Mouse (Mus musculus): Measurements from ENCODE around the gene Eef1akmt4. TPM values are rescaled to one million over a fixed set of nuclear protein-coding genes. Genes with fewer than 3 reads are reported as not detected.

Gene Eef1akmt4
- polyA plus RNA-seq, 1 experiment from 2014 or later = 48.1 TPM

DNA sequence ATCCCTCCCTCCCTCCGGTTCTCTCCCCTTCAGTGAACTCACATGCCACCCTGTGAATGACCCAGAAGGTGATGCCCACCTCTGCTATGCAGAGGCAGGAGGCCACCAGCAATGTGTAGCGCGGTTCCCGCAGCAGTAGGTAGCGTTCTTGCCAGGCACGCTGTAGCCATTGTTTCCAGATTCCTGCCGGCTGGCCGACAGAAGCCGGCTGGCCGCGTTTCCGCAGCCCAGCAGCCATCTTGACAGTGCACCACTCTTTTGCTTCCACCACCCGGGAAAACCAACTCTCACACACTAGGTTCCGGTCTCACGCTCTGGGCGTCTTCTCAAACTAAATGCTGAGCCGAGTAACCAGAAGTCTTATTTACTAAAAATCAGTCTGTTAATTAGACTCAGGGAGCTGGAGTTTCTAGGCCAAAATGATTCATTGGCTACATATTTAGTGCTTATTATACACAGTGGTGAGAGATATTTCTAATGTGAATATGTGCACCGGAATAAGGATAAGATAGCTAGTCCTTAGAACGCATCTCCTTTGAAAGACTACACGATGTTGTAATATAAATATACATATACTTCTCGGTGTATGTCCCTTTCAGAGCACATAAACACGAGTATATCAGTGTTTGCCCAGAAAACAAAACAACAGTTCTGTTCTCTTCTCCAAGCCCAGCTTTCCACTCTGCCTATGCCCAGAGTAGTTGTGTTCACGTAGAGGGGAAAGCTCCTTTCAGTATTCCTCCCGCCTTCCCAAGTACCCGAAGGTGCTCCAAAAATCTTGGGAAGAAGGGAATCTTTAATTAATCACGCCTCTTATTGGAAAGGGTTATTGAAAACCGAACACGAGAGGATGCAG lies 664 bp upstream of the Eef1akmt4 start:
- H3K36me3 ChIP-seq = peaks cover 49% of the 10 kb centered on the region
- WGBS = under 1% methylated on average over 28 of the region's 28 CpGs
- peak overlapping the region; percentile 92 for H3K27ac ChIP-seq

GRCm38 (mm10) chr16:20619541-20620398 lies 8.4 kb downstream of the Eef1akmt4 start:
- DNase-seq (ENCODE audit: low spot score) = peak; percentile 77
- H3K9me3 ChIP-seq (replicated peaks) = no peaks in the 10 kb centered on the region
- peaks cover 24% of the 10 kb centered on the region for H3K36me3 ChIP-seq
- WGBS = 2% methylated on average over 81 of the region's 83 CpGs
- no peak overlapping the region for H3K27ac ChIP-seq
- peaks cover 48% of the 10 kb centered on the region for H3K27me3 ChIP-seq (ENCODE audit: low read depth, poor library complexity, severe bottlenecking)
- peak overlapping the region; percentile 89 for H3K4me3 ChIP-seq
- H3K4me1 ChIP-seq = peaks cover 37% of the 10 kb centered on the region

More for the DNA sequence above, 664 bp upstream of the Eef1akmt4 start:
- Histone ChIP-seq H3K4me1 (peaks cover 31% of the 10 kb centered on the region), H3K4me3 (peak overlapping the region; percentile 78), H3K27me3 (ENCODE audit: low read depth, poor library complexity, severe bottlenecking) (no peaks in the 10 kb centered on the region), H3K9me3 (replicated peaks) (no peaks in the 10 kb centered on the region)
- peak; percentile 84 for DNase-seq (ENCODE audit: low spot score)

GRCm38 (mm10) chr16:20620399-20620735 lies 9.0 kb downstream of the Eef1akmt4 start:
- no peaks in the 10 kb centered on the region for H3K9me3 ChIP-seq (replicated peaks)
- H3K36me3 ChIP-seq = peaks cover 22% of the 10 kb centered on the region
- H3K27ac ChIP-seq = 0 out of 2 replicates have a peak overlapping the region, but pooled peaks have one; percentile 87
- peaks cover 48% of the 10 kb centered on the region for H3K27me3 ChIP-seq (ENCODE audit: low read depth, poor library complexity, severe bottlenecking)
- 0% methylated on average over 9 of the region's 9 CpGs for WGBS
- H3K4me3 ChIP-seq = peak overlapping the region; percentile 89
- DNase-seq (ENCODE audit: low spot score) = peak; percentile 46
- H3K4me1 ChIP-seq = peaks cover 37% of the 10 kb centered on the region

- peak; percentile 72 for DNase-seq (ENCODE audit: low spot score)
- Histone ChIP-seq H3K27me3 (ENCODE audit: low read depth, poor library complexity, severe bottlenecking) (peaks cover 48% of the 10 kb centered on the region), H3K36me3 (peaks cover 21% of the 10 kb centered on the region), H3K9me3 (replicated peaks) (no peaks in the 10 kb centered on the region), H3K4me1 (peaks cover 37% of the 10 kb centered on the region), H3K27ac (peak overlapping the region; percentile 87), H3K4me3 (peak overlapping the region; percentile 89)
- 0% methylated on average over 32 of the region's 32 CpGs for WGBS
Observed at GRCm38 (mm10) chr16:20620751-20621190, 9.4 kb downstream of the Eef1akmt4 start.

GRCm38 (mm10) chr16:20621191-20621990 lies 10.0 kb downstream of the Eef1akmt4 start, which contains the start of gene Camk2n2:
TSS of gene Camk2n2 (minus strand) at chr16:20621287.
- Histone ChIP-seq H3K9me3 (replicated peaks) (no peaks in the 10 kb centered on the region), H3K4me1 (peaks cover 37% of the 10 kb centered on the region), H3K36me3 (peaks cover 15% of the 10 kb centered on the region), H3K27me3 (ENCODE audit: low read depth, poor library complexity, severe bottlenecking) (peaks cover 48% of the 10 kb centered on the region), H3K4me3 (peak within 1 kb of the TSS; percentile 89), H3K27ac (peak within 1 kb of the TSS; percentile 87)
- peak; percentile 74 for DNase-seq (ENCODE audit: low spot score)
- WGBS = under 1% methylated on average over 90 of the region's 92 CpGs

GRCm38 (mm10) chr16:20621991-20622685 lies 10.7 kb downstream of the Eef1akmt4 start:
- DNase-seq (ENCODE audit: low spot score) = peak; percentile 77
- H3K36me3 ChIP-seq = peaks cover 15% of the 10 kb centered on the region
- H3K9me3 ChIP-seq (replicated peaks) = no peaks in the 10 kb centered on the region
- H3K27me3 ChIP-seq (ENCODE audit: low read depth, poor library complexity, severe bottlenecking) = peaks cover 48% of the 10 kb centered on the region
- H3K4me3 ChIP-seq = peak overlapping the region; percentile 89
- WGBS = under 1% methylated on average over 37 of the region's 37 CpGs
- peaks cover 37% of the 10 kb centered on the region for H3K4me1 ChIP-seq
- H3K27ac ChIP-seq = peak overlapping the region; percentile 87

GRCm38 (mm10) chr16:20623211-20623610 lies 11.8 kb downstream of the Eef1akmt4 start:
- Histone ChIP-seq H3K9me3 (replicated peaks) (no peaks in the 10 kb centered on the region), H3K4me3 (no peak overlapping the region), H3K27ac (no peak overlapping the region), H3K36me3 (peaks cover 8% of the 10 kb centered on the region; the same call in 1 of the 2 replicates), H3K27me3 (ENCODE audit: low read depth, poor library complexity, severe bottlenecking) (peaks cover 47% of the 10 kb centered on the region), H3K4me1 (peaks cover 37% of the 10 kb centered on the region)
- WGBS = 76% methylated on average over 2 of the region's 2 CpGs
- DNase-seq (ENCODE audit: low spot score) = no peak

GRCm38 (mm10) chr16:20628871-20629391 lies 17.5 kb downstream of the Eef1akmt4 start:
- Histone ChIP-seq H3K9me3 (replicated peaks) (no peaks in the 10 kb centered on the region), H3K36me3 (no peaks in the 10 kb centered on the region), H3K27ac (no peak overlapping the region), H3K4me1 (peaks cover 9% of the 10 kb centered on the region), H3K27me3 (ENCODE audit: low read depth, poor library complexity, severe bottlenecking) (peaks cover 29% of the 10 kb centered on the region), H3K4me3 (peak overlapping the region; percentile 67; the same call in 1 of the 2 replicates)
- DNase-seq (ENCODE audit: low spot score) = no peak
- WGBS = 49% methylated on average over 11 of the region's 11 CpGs

DNA sequence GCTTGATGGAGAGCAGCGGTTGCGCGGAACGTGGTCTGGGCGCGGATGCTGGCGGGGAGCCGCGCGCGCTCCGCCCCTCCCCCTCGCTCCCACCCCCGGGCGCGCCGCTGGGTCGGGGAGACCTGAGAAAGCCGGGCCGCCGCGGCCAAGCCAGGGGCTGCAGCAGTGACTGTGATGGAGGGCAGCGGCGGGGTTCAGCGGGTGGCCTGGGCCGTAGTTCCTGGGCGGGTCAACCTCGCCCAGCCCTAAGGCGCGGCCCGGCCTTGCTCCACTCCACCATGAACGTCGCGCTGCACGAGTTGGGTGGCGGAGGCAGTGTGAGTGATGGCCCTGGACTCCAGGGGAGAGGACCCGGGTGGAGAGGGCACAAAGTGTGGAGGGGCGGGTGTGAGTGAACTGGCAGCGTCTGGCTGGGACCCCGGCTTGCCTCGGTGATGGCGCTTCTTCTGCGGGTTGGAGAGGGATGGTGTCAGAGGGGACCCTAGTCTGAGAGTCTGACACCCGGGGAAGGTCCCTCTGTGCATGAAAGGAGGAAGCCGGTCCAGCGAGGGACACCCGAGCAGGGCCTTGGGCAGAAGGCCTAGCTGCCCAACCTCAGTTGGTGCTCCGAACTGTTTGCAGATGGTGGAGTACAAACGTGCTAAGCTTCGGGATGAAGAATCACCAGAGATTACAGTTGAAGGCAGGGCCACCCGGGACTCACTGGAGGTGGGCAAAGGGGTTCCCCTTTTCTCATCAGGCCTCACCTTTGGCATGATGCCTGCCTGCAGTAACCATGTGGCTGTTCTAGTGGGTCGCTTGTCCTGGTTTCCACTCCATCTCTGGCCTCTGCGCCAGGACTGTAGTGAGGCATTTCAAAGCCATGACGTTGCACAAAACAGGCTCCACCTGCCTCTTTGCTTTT lies 18.6 kb downstream of the Eef1akmt4 start, which contains the start of gene Ece2:
Ece2 (plus strand) TSS at position 98 of the 904 bp plus-strand sequence.
- peak; percentile 64 for DNase-seq (ENCODE audit: low spot score)

DNA sequence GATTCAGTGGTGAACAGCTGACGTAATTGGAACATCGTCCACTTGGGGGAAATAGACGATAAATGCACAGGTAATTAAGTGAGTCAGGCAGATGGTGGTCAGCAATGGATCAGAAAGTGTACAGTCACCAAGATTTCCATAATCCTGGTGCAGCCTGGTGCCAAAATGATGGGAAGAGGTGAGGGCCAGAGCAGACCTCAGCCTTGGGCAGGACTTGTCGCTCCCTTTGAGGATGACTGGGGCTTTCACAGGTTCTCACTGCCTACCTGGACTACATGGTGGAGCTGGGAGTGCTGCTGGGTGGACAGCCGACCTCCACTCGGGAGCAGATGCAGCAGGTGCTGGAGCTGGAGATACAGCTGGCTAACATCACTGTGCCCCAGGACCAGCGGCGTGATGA lies 26.0 kb downstream of the Eef1akmt4 start:
- no peak for DNase-seq (ENCODE audit: low spot score)
- Histone ChIP-seq H3K4me3 (no peak overlapping the region), H3K27ac (no peak overlapping the region), H3K27me3 (ENCODE audit: low read depth, poor library complexity, severe bottlenecking) (no peaks in the 10 kb centered on the region), H3K9me3 (replicated peaks) (no peaks in the 10 kb centered on the region), H3K4me1 (no peaks in the 10 kb centered on the region), H3K36me3 (no peaks in the 10 kb centered on the region)
- 85% methylated on average over 8 of the region's 8 CpGs for WGBS

More for the DNA sequence above, 18.6 kb downstream of the Eef1akmt4 start, which contains the start of gene Ece2:
- H3K36me3 ChIP-seq = no peaks in the 10 kb centered on the region
- H3K9me3 ChIP-seq (replicated peaks) = no peaks in the 10 kb centered on the region
- WGBS = 7% methylated on average over 54 of the region's 54 CpGs
- peak within 1 kb of the TSS; percentile 81 for H3K27ac ChIP-seq
- peaks cover 29% of the 10 kb centered on the region for H3K27me3 ChIP-seq (ENCODE audit: low read depth, poor library complexity, severe bottlenecking)
- H3K4me1 ChIP-seq = peaks cover 9% of the 10 kb centered on the region
- H3K4me3 ChIP-seq = peak within 1 kb of the TSS; percentile 67

DNA sequence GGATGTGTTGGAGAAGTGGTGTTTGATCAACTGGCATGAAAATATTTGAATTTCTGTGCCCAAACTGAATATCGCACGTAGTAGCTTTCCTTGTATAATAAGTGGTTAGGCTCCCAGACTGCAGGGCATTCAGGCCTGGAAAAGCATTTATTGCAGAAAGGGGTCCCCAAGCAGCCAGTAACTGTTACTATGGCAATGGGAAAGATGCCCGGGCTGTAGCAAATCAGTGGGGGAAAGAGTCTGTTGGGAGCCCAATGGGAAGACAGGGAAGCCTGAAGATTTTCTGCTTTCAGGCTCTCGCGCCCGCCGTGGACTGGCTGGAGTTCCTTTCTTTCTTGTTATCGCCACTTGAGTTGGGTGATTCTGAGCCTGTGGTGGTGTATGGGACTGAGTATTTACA lies 27.0 kb downstream of the Eef1akmt4 start:
- Histone ChIP-seq H3K36me3 (no peaks in the 10 kb centered on the region), H3K9me3 (replicated peaks) (no peaks in the 10 kb centered on the region), H3K4me1 (no peaks in the 10 kb centered on the region), H3K4me3 (no peak overlapping the region), H3K27ac (no peak overlapping the region), H3K27me3 (ENCODE audit: low read depth, poor library complexity, severe bottlenecking) (no peaks in the 10 kb centered on the region)
- DNase-seq (ENCODE audit: low spot score) = no peak
- 82% methylated on average over 8 of the region's 8 CpGs for WGBS

All from limb, embryonic 10.5 days (tissue).